Mouse (Mus musculus): ENCODE measurements around the gene Sbp.

GRCm38 (mm10) chr17:23941372-23941771, at the start of gene Sbp:
- no peak for TF ChIP-seq CTCF (IDR thresholded peaks at IDR 0.05; ENCODE audit: low read depth, low read length)
- no peak for TF ChIP-seq TAL1 (conservative IDR thresholded peaks at IDR 0.05; ENCODE audit: low read depth, low read length)
- TF ChIP-seq GATA1 (IDR thresholded peaks at IDR 0.05; ENCODE audit: borderline replicate concordance, low read length), result no peak
- no peak for TF ChIP-seq POLR2AphosphoS5 (IDR thresholded peaks at IDR 0.05; ENCODE audit: insufficient replicate concordance, low read depth, low read length)
